Mouse (Mus musculus): ENCODE data around the gene Eif3g. TPM values are rescaled to one million over a fixed set of nuclear protein-coding genes. Genes with fewer than 3 reads are reported as not detected.
A peak's percentile ranks its signal among the peaks of the same experiment; 100 is the strongest.

Eif3g gene
- total and polyA plus RNA-seq, 3 experiments: 211 to 392 (median 293) TPM

DNA sequence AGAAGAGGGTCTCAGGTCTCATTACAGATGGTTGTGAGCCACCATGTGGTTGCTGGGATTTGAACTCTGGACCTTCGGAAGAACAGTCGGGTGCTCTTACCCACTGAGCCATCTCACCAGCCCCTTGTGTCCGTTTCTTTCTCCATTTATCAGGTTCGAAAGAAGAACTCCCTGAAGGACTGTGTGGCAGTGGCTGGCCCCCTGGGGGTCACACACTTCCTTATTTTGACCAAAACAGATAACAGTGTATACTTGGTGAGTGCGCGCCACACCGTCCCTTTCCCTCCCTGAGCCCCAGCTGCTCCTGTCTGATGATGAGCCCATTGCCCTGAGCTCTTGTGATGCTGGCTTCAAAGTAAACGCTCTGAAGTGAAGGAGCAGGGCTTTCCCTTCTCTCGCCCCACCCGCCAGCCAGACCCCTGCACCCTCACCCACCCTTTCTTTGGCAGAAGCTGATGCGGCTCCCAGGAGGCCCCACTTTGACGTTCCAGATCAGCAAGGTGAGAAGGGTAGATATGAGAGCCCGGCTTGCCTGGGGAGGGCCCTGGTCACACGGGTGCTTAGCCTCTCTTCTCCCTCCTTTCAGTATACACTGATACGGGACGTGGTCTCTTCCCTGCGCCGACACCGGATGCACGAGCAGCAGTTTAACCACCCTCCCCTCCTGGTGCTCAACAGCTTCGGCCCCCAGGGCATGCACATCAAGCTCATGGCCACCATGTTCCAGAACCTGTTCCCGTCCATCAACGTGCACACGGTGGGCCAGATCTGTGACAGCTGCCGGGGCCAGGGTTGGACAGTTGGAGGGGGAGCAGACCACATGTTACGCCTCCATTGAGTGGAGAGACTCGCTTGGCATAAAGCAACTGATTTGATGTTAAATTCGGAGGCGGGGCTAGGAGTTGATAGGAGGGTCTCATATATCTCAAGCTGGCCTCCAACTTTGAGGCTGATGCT lies 9.0 kb downstream of the Eif3g start:
- Histone ChIP-seq H3K4me3 (replicated peaks in 1 of 3; ENCODE audit: low read depth in 2 of 3, low read length in 2 of 3, poor library complexity in 1 of 3) (peak overlapping the region; percentile 57 to 84 (median 57)), H3K27me3 (replicated peaks) (no peaks in the 10 kb centered on the region), H3K27ac (ENCODE audit: insufficient read depth, low read depth) (peak overlapping the region; percentile 36), H3K9me3 (replicated peaks; ENCODE audit: low read length) (peaks cover 5% of the 10 kb centered on the region), H3K4me2 (ENCODE audit: insufficient read depth, low read depth, poor library complexity, severe bottlenecking) (peak overlapping the region; percentile 83), H3K36me3 (replicated peaks in 1 of 2; ENCODE audit: control insufficient read depth in 1 of 2, insufficient read depth in 1 of 2, low read length in 1 of 2) (peaks cover 51 to 53% of the 10 kb centered on the region in 2 experiments), H3K79me2 (replicated peaks; ENCODE audit: control insufficient read depth, extremely low read depth, insufficient read depth, poor library complexity, severe bottlenecking) (peaks cover 24% of the 10 kb centered on the region), H3K9ac (ENCODE audit: insufficient read depth, low read depth) (peak overlapping the region; percentile 68), H3K4me1 (ENCODE audit: control insufficient read depth in 1 of 2, insufficient read depth in 2 of 2) (peaks cover 5 to 40% of the 10 kb centered on the region in 2 experiments)
- peak; percentile 64 for DNase-seq (ENCODE audit: extremely low read depth)
- in situ Hi-C loops (cut with MboI; ENCODE audit: low pct_ligation_motif_present, low pct_unique_long_range_greater_than_20kb, low sequenced_read_pairs) (loop anchor here (10.0 kb wide), 1 partner anchor 255 kb away; the partner anchor contains the start of gene Cdc37), dilution Hi-C loops (cut with MboI; ENCODE audit: extremely low pct_ligation_motif_present, extremely low pct_unique_long_range_greater_than_20kb, low sequenced_read_pairs) (no loop called here)
- TF ChIP-seq TBP (conservative IDR thresholded peaks at IDR 0.05; ENCODE audit: low read depth, low read length) (peak; percentile 81), MAX (IDR thresholded peaks at IDR 0.05; ENCODE audit: low read length) (0 out of 2 replicates have a peak, but pooled peaks have one; percentile 27), ETS1 (conservative IDR thresholded peaks at IDR 0.05; ENCODE audit: low read depth, low read length) (no peak)

DNA sequence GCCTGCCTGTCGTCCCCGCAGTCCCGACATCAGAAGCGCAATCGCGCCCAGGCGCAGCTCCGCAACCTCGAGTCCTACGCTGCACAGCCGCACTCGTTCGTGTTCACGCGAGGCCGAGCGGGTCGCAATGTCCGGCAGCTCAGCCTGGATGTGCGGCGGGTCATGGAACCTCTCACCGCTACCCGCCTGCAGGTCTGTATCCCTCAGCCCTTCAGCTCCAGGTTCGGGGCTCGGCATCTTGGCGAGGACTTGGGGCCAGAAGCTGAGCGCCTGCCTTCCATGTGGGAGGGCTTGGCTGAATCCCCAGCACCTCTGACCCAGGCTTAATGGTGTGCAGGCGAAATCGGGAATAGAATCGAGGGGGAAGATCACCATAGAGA lies 10.0 kb downstream of the Eif3g start:
- no peak for DNase-seq (ENCODE audit: extremely low read depth)
- peaks cover 5 to 40% of the 10 kb centered on the region in 2 experiments for H3K4me1 ChIP-seq (ENCODE audit: control insufficient read depth in 1 of 2, insufficient read depth in 2 of 2)
- in situ Hi-C loops (cut with MboI; ENCODE audit: low pct_ligation_motif_present, low pct_unique_long_range_greater_than_20kb, low sequenced_read_pairs): loop anchor here (10.0 kb wide), 1 partner anchor 256 kb away; the partner anchor contains the start of gene Cdc37

More for the DNA sequence above, 10.0 kb downstream of the Eif3g start:
- peak overlapping the region; percentile 63 to 84 (median 79) for H3K4me3 ChIP-seq (replicated peaks in 1 of 3; ENCODE audit: low read depth in 2 of 3, low read length in 2 of 3, poor library complexity in 1 of 3)
- H3K27ac ChIP-seq (ENCODE audit: insufficient read depth, low read depth): peak overlapping the region; percentile 65
- peak overlapping the region; percentile 23; the same call in 1 of the 2 replicates for H3K4me2 ChIP-seq (ENCODE audit: insufficient read depth, low read depth, poor library complexity, severe bottlenecking)
- H3K9ac ChIP-seq (ENCODE audit: insufficient read depth, low read depth): peak overlapping the region; percentile 68
- dilution Hi-C loops (cut with MboI; ENCODE audit: extremely low pct_ligation_motif_present, extremely low pct_unique_long_range_greater_than_20kb, low sequenced_read_pairs): no loop called here
- peaks cover 24% of the 10 kb centered on the region for H3K79me2 ChIP-seq (replicated peaks; ENCODE audit: control insufficient read depth, extremely low read depth, insufficient read depth, poor library complexity, severe bottlenecking)
- peaks cover 40 to 42% of the 10 kb centered on the region in 2 experiments for H3K36me3 ChIP-seq (replicated peaks in 1 of 2; ENCODE audit: control insufficient read depth in 1 of 2, insufficient read depth in 1 of 2, low read length in 1 of 2)
- no peaks in the 10 kb centered on the region for H3K27me3 ChIP-seq (replicated peaks)
- peaks cover 5% of the 10 kb centered on the region for H3K9me3 ChIP-seq (replicated peaks; ENCODE audit: low read length)
- TF ChIP-seq BHLHE40 (IDR thresholded peaks at IDR 0.05; ENCODE audit: low read depth, low read length) (no peak), MAFK (IDR thresholded peaks at IDR 0.05; ENCODE audit: insufficient replicate concordance, low read length) (no peak), CTCF (conservative IDR thresholded peaks at IDR 0.05 in 1 of 2, IDR thresholded peaks at IDR 0.05 in 1 of 2; ENCODE audit: low read depth in 2 of 2, low read length in 2 of 2) (no peak), USF2 (conservative IDR thresholded peaks at IDR 0.05; ENCODE audit: low read depth, low read length) (no peak), RAD21 (IDR thresholded peaks at IDR 0.05; ENCODE audit: low read depth, low read length) (no peak), MYC (IDR thresholded peaks at IDR 0.05; ENCODE audit: low read depth, low read length) (peak; percentile 45; the same call in 1 of the 2 replicates), NELFE (IDR thresholded peaks at IDR 0.05; ENCODE audit: low read depth, low read length) (no peak), EP300 (IDR thresholded peaks at IDR 0.05; ENCODE audit: low read length) (no peak), POLR2AphosphoS2 (IDR thresholded peaks at IDR 0.05; ENCODE audit: low read depth, low read length) (peak; percentile 54; the same call in 1 of the 2 replicates), ZC3H11A (IDR thresholded peaks at IDR 0.05; ENCODE audit: low read depth, low read length) (no peak), SMC3 (IDR thresholded peaks at IDR 0.05; ENCODE audit: low read depth, low read length) (no peak), ZMIZ1 (IDR thresholded peaks at IDR 0.05; ENCODE audit: low read depth, low read length) (no peak; the same call in 1 of the 2 replicates), MAZ (IDR thresholded peaks at IDR 0.05; ENCODE audit: low read depth, low read length) (0 out of 2 replicates have a peak, but pooled peaks have one; percentile 14), JUND (conservative IDR thresholded peaks at IDR 0.05; ENCODE audit: low read depth, low read length) (no peak), CHD1 (IDR thresholded peaks at IDR 0.05; ENCODE audit: low read depth, low read length) (0 out of 2 replicates have a peak, but pooled peaks have one; percentile 55), CHD2 (IDR thresholded peaks at IDR 0.05; ENCODE audit: low read length) (peak; percentile 8; the same call in 1 of the 2 replicates), UBTF (IDR thresholded peaks at IDR 0.05; ENCODE audit: low read depth, low read length) (0 out of 2 replicates have a peak, but pooled peaks have one; percentile 52), KAT2A (IDR thresholded peaks at IDR 0.05; ENCODE audit: insufficient replicate concordance, low read length) (no peak), MAX (IDR thresholded peaks at IDR 0.05; ENCODE audit: low read length) (no peak), NRF1 (IDR thresholded peaks at IDR 0.05; ENCODE audit: low read depth, low read length) (0 out of 2 replicates have a peak, but pooled peaks have one; percentile 7), PAX5 (IDR thresholded peaks at IDR 0.05; ENCODE audit: low read length) (no peak), E2F4 (IDR thresholded peaks at IDR 0.05; ENCODE audit: insufficient replicate concordance, low read depth, low read length) (no peak), GABPA (IDR thresholded peaks at IDR 0.05; ENCODE audit: insufficient replicate concordance, low read depth, low read length) (no peak)
